Mouse (Mus musculus): Measurements from ENCODE around the gene Mast1. TPM values are rescaled to one million over a fixed set of nuclear protein-coding genes. Genes with fewer than 3 reads are reported as not detected.
A peak's percentile ranks its signal among the peaks of the same experiment; 100 is the strongest.

The Mast1 gene
- polyA plus RNA-seq, 1 experiment = 166 TPM

- peak; percentile 64 for DNase-seq (ENCODE audit: low read depth)
- TF ChIP-seq CTCF (IDR thresholded peaks at IDR 0.05; ENCODE audit: borderline replicate concordance, extremely low read depth, insufficient read depth, insufficient read length) (no peak), POLR2A (IDR thresholded peaks at IDR 0.05; ENCODE audit: borderline replicate concordance, extremely low read depth, insufficient read depth, insufficient read length, poor library complexity, severe bottlenecking) (no peak)
These were observed 858 bp downstream of the Mast1 start for GRCm38 (mm10) chr8:84936041-84936961.

GRCm38 (mm10) chr8:84935489-84935888 lies 1.7 kb downstream of the Mast1 start:
- peak; percentile 38 for DNase-seq (ENCODE audit: low read depth)

GRCm38 (mm10) chr8:84934860-84935259 lies 2.3 kb downstream of the Mast1 start:
- TF ChIP-seq CTCF (IDR thresholded peaks at IDR 0.05; ENCODE audit: borderline replicate concordance, extremely low read depth, insufficient read depth, insufficient read length) = no peak
- TF ChIP-seq POLR2A (IDR thresholded peaks at IDR 0.05; ENCODE audit: borderline replicate concordance, extremely low read depth, insufficient read depth, insufficient read length, poor library complexity, severe bottlenecking) = no peak
- peak; percentile 96 for DNase-seq (ENCODE audit: low read depth)

More at GRCm38 (mm10) chr8:84935489-84935888, 1.7 kb downstream of the Mast1 start:
- TF ChIP-seq POLR2A (IDR thresholded peaks at IDR 0.05; ENCODE audit: borderline replicate concordance, extremely low read depth, insufficient read depth, insufficient read length, poor library complexity, severe bottlenecking) (no peak), CTCF (IDR thresholded peaks at IDR 0.05; ENCODE audit: borderline replicate concordance, extremely low read depth, insufficient read depth, insufficient read length) (no peak)

- TF ChIP-seq CTCF (IDR thresholded peaks at IDR 0.05; ENCODE audit: borderline replicate concordance, extremely low read depth, insufficient read depth, insufficient read length) (no peak), POLR2A (IDR thresholded peaks at IDR 0.05; ENCODE audit: borderline replicate concordance, extremely low read depth, insufficient read depth, insufficient read length, poor library complexity, severe bottlenecking) (no peak)
- DNase-seq (ENCODE audit: low read depth) = no peak
These were observed 3.2 kb downstream of the Mast1 start for GRCm38 (mm10) chr8:84933767-84934559.

- no peak for TF ChIP-seq POLR2A (IDR thresholded peaks at IDR 0.05; ENCODE audit: borderline replicate concordance, extremely low read depth, insufficient read depth, insufficient read length, poor library complexity, severe bottlenecking)
- TF ChIP-seq CTCF (IDR thresholded peaks at IDR 0.05; ENCODE audit: borderline replicate concordance, extremely low read depth, insufficient read depth, insufficient read length) = no peak
- DNase-seq (ENCODE audit: low read depth) = no peak
These were observed 6.6 kb downstream of the Mast1 start for GRCm38 (mm10) chr8:84930582-84930981.

GRCm38 (mm10) chr8:84928456-84929306 lies 8.5 kb downstream of the Mast1 start:
- DNase-seq (ENCODE audit: low read depth) = peak; percentile 83
- TF ChIP-seq POLR2A (IDR thresholded peaks at IDR 0.05; ENCODE audit: borderline replicate concordance, extremely low read depth, insufficient read depth, insufficient read length, poor library complexity, severe bottlenecking) (no peak), CTCF (IDR thresholded peaks at IDR 0.05; ENCODE audit: borderline replicate concordance, extremely low read depth, insufficient read depth, insufficient read length) (peak; percentile 82)

- TF ChIP-seq POLR2A (IDR thresholded peaks at IDR 0.05; ENCODE audit: borderline replicate concordance, extremely low read depth, insufficient read depth, insufficient read length, poor library complexity, severe bottlenecking) = no peak
- no peak for TF ChIP-seq CTCF (IDR thresholded peaks at IDR 0.05; ENCODE audit: borderline replicate concordance, extremely low read depth, insufficient read depth, insufficient read length)
- DNase-seq (ENCODE audit: low read depth) = no peak
These were observed 9.6 kb downstream of the Mast1 start for GRCm38 (mm10) chr8:84927513-84927912.

GRCm38 (mm10) chr8:84925557-84925956 lies 11.6 kb downstream of the Mast1 start:
- DNase-seq (ENCODE audit: low read depth) = no peak
- no peak for TF ChIP-seq POLR2A (IDR thresholded peaks at IDR 0.05; ENCODE audit: borderline replicate concordance, extremely low read depth, insufficient read depth, insufficient read length, poor library complexity, severe bottlenecking)
- no peak for TF ChIP-seq CTCF (IDR thresholded peaks at IDR 0.05; ENCODE audit: borderline replicate concordance, extremely low read depth, insufficient read depth, insufficient read length)

- DNase-seq (ENCODE audit: low read depth) = no peak
- TF ChIP-seq CTCF (IDR thresholded peaks at IDR 0.05; ENCODE audit: borderline replicate concordance, extremely low read depth, insufficient read depth, insufficient read length) (no peak), POLR2A (IDR thresholded peaks at IDR 0.05; ENCODE audit: borderline replicate concordance, extremely low read depth, insufficient read depth, insufficient read length, poor library complexity, severe bottlenecking) (no peak)
These were observed 15.6 kb downstream of the Mast1 start for GRCm38 (mm10) chr8:84921596-84921995.

- TF ChIP-seq POLR2A (IDR thresholded peaks at IDR 0.05; ENCODE audit: borderline replicate concordance, extremely low read depth, insufficient read depth, insufficient read length, poor library complexity, severe bottlenecking) (no peak), CTCF (IDR thresholded peaks at IDR 0.05; ENCODE audit: borderline replicate concordance, extremely low read depth, insufficient read depth, insufficient read length) (no peak)
- no peak for DNase-seq (ENCODE audit: low read depth)
These were observed 18.5 kb downstream of the Mast1 start for GRCm38 (mm10) chr8:84918646-84919045.
